9 mouse cellular contexts compared by ENCODE assay signal in genomic region chr5:24860635-24861448, GRCm38 (mm10). TPM values are rescaled to one million over a fixed set of nuclear protein-coding genes. Genes with fewer than 3 reads are reported as not detected.
DNase-seq lines count a peak whose midpoint lies in the region; ATAC-seq lines count a peak whose summit lies in the region.
"Had no signal": no experiment of that assay in that cellular context is flagged by ENCODE, and none has a peak within 500 bp of the region (broad histone marks: within the 10 kb centered on the region; RNA-seq: fewer than 3 reads in every experiment).

No protein-coding gene starts in this region.

- DNase-seq in adrenal gland, adult 2 months: peak; percentile 70
- no peak for DNase-seq in adrenal gland, postnatal 4 days (ENCODE audit: low spot score in 2 of 2)
- DNase-seq in testis, postnatal 10 days (ENCODE audit: low spot score): peak; percentile 55
- no peak for DNase-seq in testis, postnatal 14 days (ENCODE audit: low spot score)
- peak; percentile 73 to 78 for DNase-seq in heart, adult 18-20 months
- DNase-seq in layer of hippocampus, postnatal 10 days (ENCODE audit: low spot score in 2 of 2): peak; percentile 74 to 78
- DNase-seq in urinary bladder, adult 2 months (ENCODE audit: low spot score): no peak

- H3K4me1 ChIP-seq in neural tube, embryonic 15.5 days: no peaks in the 10 kb centered on the region
- H3K4me1 ChIP-seq: embryonic facial prominence, embryonic 13.5 days had no signal

- H3K27ac ChIP-seq in neural tube, embryonic 15.5 days (replicated peaks): 0 out of 2 replicates have a peak overlapping the region, but pooled peaks have one; percentile 9
- H3K27ac ChIP-seq: embryonic facial prominence, embryonic 13.5 days had no signal

- H3K9me3 ChIP-seq in neural tube, embryonic 15.5 days (replicated peaks): no peaks in the 10 kb centered on the region
- H3K9me3 ChIP-seq: embryonic facial prominence, embryonic 13.5 days had no signal

- no peak overlapping the region for H3K9ac ChIP-seq in neural tube, embryonic 15.5 days (replicated peaks)
- H3K9ac ChIP-seq: embryonic facial prominence, embryonic 13.5 days had no signal

- 80% methylated on average over 13 of the region's 13 CpGs for WGBS in neural tube, embryonic 15.5 days

- peaks cover 37% of the 10 kb centered on the region for H3K36me3 ChIP-seq in neural tube, embryonic 15.5 days

- H3K4me3 ChIP-seq in neural tube, embryonic 15.5 days (replicated peaks): no peak overlapping the region
- H3K4me3 ChIP-seq: embryonic facial prominence, embryonic 13.5 days had no signal

- H3K27me3 ChIP-seq in neural tube, embryonic 15.5 days (replicated peaks): no peaks in the 10 kb centered on the region
- H3K27me3 ChIP-seq: embryonic facial prominence, embryonic 13.5 days had no signal

- no peak overlapping the region for H3K4me2 ChIP-seq in neural tube, embryonic 15.5 days
- H3K4me2 ChIP-seq: embryonic facial prominence, embryonic 13.5 days had no signal

- ATAC-seq in neural tube, embryonic 15.5 days (ENCODE audit: low FRiP score): peak; percentile 77

RNA-seq across cellular contexts. Expression of gene Rheb, which starts 18.4 kb away (rescaled TPM):
- 10 to 100 TPM; 71.4 to 81.3 TPM for total RNA-seq in adrenal gland, adult 2 months (2021)
- 28.1 and 29.3 TPM in 2 replicates for polyA plus RNA-seq in adrenal gland, adult 2 months (2012; rRNA removed)
- total RNA-seq in adrenal gland, postnatal 4 days (2021): 10 to 100 TPM; 78.2 to 79.1 TPM
- total RNA-seq in heart, adult 18-20 months (2021): 10 to 100 TPM; 82.6 to 85.7 TPM
- total RNA-seq in layer of hippocampus, postnatal 10 days (2021): 100 to 1,000 TPM; 120 to 122 TPM
- polyA plus RNA-seq in neural tube, embryonic 15.5 days (2015; fragmentation: Nextera tagmentation; extraction: Ambion mirVana): 230 and 258 TPM in 2 replicates
- 104 and 112 TPM in 2 replicates for polyA plus RNA-seq in urinary bladder, adult 2 months (2012; rRNA removed)

Comparison
In these comparisons a context has a peak if more than half of its experiments do, and no peak if none do; other contexts are left out.
1. DNase-seq: peak in adrenal gland, adult 2 months (single experiment), testis, postnatal 10 days (single experiment), heart, adult 18-20 months (2 of 2) and layer of hippocampus, postnatal 10 days (2 of 2); none in adrenal gland, postnatal 4 days (0 of 2), testis, postnatal 14 days (single experiment) and urinary bladder, adult 2 months (single experiment).